Mouse (Mus musculus) limb, embryonic 12.5 days (tissue): ENCODE measurements around the gene Sfi1. TPM values are rescaled to one million over a fixed set of nuclear protein-coding genes. Genes with fewer than 3 reads are reported as not detected.
"Not testable (repeated sequence)": the region's sequence is repeated elsewhere in the genome, so short reads cannot be mapped to it uniquely, and the experiment has no call there.

Experiments used
- ATAC-seq: fragments of 200-750 bp; cut with Nextera tagmentation; 2 replicates; pipeline ENCODE4 v1.8.0; 2017; ENCODE audit warnings: low read depth, moderate TSS enrichment; ENCODE audit not compliant: insufficient number of reproducible peaks, insufficient read depth, low FRiP score, low TSS enrichment
- H3K27ac ChIP-seq: fragments of 300-500 bp; sonication (generic); 2 replicates; pipeline ENCODE4 v1.5.1; 2016; ENCODE audit warnings: mild to moderate bottlenecking, moderate library complexity
- H3K27me3 ChIP-seq: fragments of 300-500 bp; sonication (generic); 2 replicates; pipeline ENCODE4 v1.6.1; 2016; ENCODE audit warnings: mild to moderate bottlenecking, moderate library complexity
- H3K36me3 ChIP-seq: fragments of 300-500 bp; sonication (generic); 2 replicates; pipeline ENCODE4 v1.6.1; 2016; ENCODE audit warnings: mild to moderate bottlenecking, moderate library complexity
- H3K4me1 ChIP-seq: fragments of 300-500 bp; sonication (generic); replicated peaks from 2 replicates; pipeline ENCODE4 v1.6.1; 2016
- H3K4me2 ChIP-seq: fragments of 300-500 bp; sonication (generic); 2 replicates; pipeline ENCODE4 v1.6.1; 2016; ENCODE audit warnings: mild to moderate bottlenecking, moderate library complexity
- H3K4me3 ChIP-seq: fragments of 300-500 bp; sonication (generic); replicated peaks from 2 replicates; pipeline ENCODE4 v1.5.1; 2016; ENCODE audit warnings: mild to moderate bottlenecking
- H3K9ac ChIP-seq: fragments of 300-500 bp; sonication (generic); replicated peaks from 2 replicates; pipeline ENCODE4 v1.6.1; 2016; ENCODE audit warnings: mild to moderate bottlenecking, moderate library complexity
- H3K9me3 ChIP-seq: fragments of 300-500 bp; sonication (generic); 2 replicates; pipeline ENCODE4 v1.6.1; 2016; ENCODE audit warnings: mild to moderate bottlenecking, moderate library complexity
- WGBS: fragments of 180-500 bp; shearing (Covaris S2); methylation state at CpG from one replicate; pipeline ENCODE4 v1.1.7; 2016; 5-methylcytosine and 5-hydroxymethylcytosine counted together
- polyA plus RNA-seq: library from polyadenylated mRNA; unstranded; fragments of >200 nt; fragmentation: Nextera tagmentation; extraction: Ambion mirVana; gene quantifications from 2 replicates; pipeline ENCODE4 v1.2.1, GENCODE M21; 2016

The Sfi1 gene
- polyA plus RNA-seq, 1 experiment from 2014 or later: 18.9 TPM

DNA sequence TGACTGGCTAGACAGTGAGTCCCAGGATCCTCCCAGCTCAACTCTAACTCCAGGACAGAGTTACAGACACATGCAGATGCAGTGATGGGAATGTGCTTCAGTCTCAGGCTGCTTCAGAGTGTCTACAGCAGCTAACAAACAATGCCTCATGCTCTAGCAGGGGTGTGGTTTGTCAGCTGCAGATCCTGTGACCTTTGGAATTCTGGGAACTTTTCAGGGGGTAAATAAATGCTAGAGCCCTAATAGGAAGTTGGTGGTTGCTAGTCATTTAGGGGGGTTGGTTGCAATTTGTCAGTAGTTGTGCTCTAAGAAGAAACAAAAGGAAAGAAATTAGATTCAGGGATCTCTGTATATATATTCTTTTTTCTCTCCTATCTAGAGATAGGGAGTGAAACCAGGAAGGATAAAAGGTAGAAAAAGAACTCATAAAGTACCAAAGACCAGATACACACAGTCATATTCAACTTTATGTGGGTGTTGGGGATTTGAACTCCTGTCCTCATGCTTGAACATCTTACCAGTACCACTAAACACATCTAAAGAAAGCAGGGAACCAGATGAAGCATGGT lies 52.2 kb downstream of the Sfi1 start:
- not testable (repeated sequence) for H3K27ac ChIP-seq, H3K4me2 ChIP-seq, ATAC-seq

DNA sequence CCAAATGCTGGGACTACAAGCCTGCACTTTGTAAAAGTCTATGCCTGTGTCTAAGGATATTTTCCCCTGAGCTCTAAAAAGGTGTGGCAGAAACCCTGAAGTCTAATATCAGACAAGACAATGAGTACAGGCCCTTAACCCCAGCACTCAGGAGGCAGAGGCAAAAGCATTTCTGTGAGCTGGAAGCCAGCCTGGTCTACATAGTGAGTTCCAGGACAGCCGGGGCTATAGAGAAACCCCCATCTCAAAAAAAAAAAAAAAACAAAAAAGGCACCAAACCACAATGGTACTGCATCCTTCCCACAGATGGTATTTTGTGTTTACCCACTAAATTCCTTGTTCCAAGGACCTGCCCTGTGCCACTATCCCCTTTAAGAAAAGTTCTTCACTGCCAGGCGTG lies 54.9 kb downstream of the Sfi1 start:
- not testable (repeated sequence) for H3K9ac ChIP-seq, H3K4me1 ChIP-seq, ATAC-seq, H3K27me3 ChIP-seq, H3K36me3 ChIP-seq, H3K4me3 ChIP-seq, H3K27ac ChIP-seq, H3K4me2 ChIP-seq
- 89% methylated on average over 2 of the region's 2 CpGs for WGBS
- H3K9me3 ChIP-seq: peaks cover 26% of the 10 kb centered on the region

More for the DNA sequence above, 52.2 kb downstream of the Sfi1 start:
- not testable (repeated sequence) for H3K36me3 ChIP-seq, H3K27me3 ChIP-seq, H3K9ac ChIP-seq, H3K4me3 ChIP-seq, H3K4me1 ChIP-seq
- peaks cover 27% of the 10 kb centered on the region for H3K9me3 ChIP-seq

DNA sequence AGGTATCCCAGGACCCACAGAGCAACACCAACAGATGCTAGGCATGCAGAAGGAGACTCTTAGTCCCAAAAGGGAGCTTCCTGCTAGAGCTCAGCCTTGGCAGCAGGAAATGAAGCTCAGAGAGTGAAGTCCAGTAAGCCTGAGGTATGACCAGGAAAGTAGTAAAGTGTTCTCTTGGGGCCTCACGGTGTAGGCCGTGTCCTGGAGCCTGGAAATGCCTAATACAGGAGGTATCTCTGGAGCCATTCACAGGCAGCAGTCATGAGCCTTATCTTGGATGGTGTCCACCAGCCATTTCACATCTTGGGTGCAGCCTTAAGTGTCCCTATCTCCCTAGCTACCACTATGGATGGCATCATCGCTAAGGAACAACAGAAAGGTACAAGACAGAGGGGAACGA lies 56.0 kb downstream of the Sfi1 start:
- not testable (repeated sequence) for H3K4me2 ChIP-seq, H3K9ac ChIP-seq, H3K36me3 ChIP-seq, H3K27me3 ChIP-seq, H3K4me3 ChIP-seq, H3K4me1 ChIP-seq, H3K27ac ChIP-seq
- 89% methylated on average over 4 of the region's 4 CpGs for WGBS
- H3K9me3 ChIP-seq: peaks cover 27% of the 10 kb centered on the region
- peak; percentile 7; the same call in 1 of the 2 replicates for ATAC-seq

DNA sequence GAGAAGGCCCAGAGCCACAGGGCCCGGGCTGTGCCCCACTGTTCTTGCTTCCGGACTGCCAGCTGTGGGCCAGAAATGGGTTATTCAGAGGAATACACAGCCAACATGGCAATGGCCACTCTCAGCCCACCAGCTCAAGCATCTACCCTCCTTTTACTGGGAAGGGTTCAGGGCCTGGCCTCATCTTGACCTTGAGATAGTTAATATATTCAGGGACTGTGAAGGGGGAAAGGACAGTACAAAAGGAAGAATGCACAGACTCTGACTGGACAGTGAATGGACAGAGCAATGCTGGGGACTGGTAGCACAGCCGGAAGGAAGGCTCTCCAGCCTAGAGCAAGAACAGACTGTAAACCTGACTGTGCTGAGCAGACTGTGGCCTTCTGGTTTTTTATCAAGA lies 57.3 kb downstream of the Sfi1 start:
- H3K27me3 ChIP-seq, ATAC-seq, H3K4me2 ChIP-seq, H3K27ac ChIP-seq, H3K4me1 ChIP-seq, H3K36me3 ChIP-seq, H3K9ac ChIP-seq, H3K4me3 ChIP-seq: not testable (repeated sequence)
- H3K9me3 ChIP-seq: peaks cover 25% of the 10 kb centered on the region
- 94% methylated on average over 3 of the region's 3 CpGs for WGBS

DNA sequence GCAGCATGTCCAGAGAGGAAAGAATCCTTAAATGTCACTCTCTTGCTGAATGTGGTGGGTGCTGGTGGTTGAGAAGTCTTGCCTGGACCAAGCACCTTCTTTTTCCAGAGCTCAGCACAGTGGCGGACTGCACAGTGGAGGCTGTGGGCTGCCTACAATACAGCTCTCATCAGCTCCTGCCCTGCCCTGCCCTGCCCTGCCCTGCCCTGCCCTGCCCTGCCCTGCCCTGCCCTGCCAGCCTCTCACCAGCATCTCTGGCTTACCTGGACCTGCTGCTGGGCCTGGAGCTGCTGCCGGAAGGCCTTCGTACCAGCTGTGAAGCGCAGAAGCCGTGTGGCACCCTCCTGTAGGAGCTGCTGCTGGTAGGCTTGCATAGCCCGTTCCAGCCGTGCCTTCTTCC lies 57.9 kb downstream of the Sfi1 start:
- H3K4me1 ChIP-seq, H3K9ac ChIP-seq, H3K27ac ChIP-seq, H3K27me3 ChIP-seq, H3K4me3 ChIP-seq, H3K4me2 ChIP-seq, ATAC-seq: not testable (repeated sequence)
- peaks cover 11% of the 10 kb centered on the region; the same call in 1 of the 2 replicates for H3K36me3 ChIP-seq
- H3K9me3 ChIP-seq: peaks cover 25% of the 10 kb centered on the region
- WGBS: 95% methylated on average over 6 of the region's 7 CpGs

DNA sequence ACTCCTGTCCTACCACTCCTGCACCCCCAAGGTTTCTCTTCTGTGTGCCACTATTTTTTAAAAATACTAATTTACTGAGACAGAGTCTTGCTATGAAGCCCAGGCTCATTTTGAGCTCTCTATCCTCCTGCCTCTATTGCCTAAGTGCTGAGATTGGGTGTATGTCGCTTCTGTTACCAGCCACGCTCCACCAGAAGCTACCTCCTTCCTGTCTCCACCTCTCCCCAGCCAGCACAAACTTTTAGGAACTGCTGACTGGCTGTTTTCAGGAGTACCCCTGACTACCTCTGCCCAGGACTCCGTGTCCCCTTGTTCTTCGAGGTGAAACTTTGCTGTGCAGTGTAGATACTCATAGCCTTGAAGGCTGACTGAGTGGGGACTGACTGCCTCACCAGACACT lies 59.9 kb downstream of the Sfi1 start:
- not testable (repeated sequence) for H3K27ac ChIP-seq, H3K9ac ChIP-seq, H3K4me3 ChIP-seq, H3K4me1 ChIP-seq, H3K4me2 ChIP-seq, H3K27me3 ChIP-seq
- 88% methylated on average over 1 of the region's 4 CpGs for WGBS
- peaks cover 24% of the 10 kb centered on the region for H3K9me3 ChIP-seq
- peak; percentile 1; the same call in 1 of the 2 replicates for ATAC-seq
- peaks cover 21% of the 10 kb centered on the region for H3K36me3 ChIP-seq

DNA sequence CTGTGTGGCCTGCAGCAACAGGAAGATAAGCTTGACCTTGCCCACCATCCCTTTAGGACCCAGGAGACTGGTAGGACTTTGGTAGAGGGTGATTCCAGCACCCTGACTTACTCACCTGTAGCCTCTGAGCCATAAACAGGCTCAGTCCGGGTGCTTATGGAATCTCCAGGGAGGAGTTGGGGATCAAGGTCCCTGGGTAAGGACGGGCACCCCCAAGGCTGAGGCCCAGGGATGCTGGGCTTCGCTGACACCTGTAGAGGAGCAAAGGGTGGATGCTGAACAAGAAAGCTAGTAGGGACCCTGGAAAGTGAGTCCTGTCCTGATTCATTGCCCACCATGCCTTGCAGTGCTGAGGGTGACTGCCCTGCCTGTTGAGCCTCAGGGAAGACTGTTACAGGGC lies 60.3 kb downstream of the Sfi1 start:
- not testable (repeated sequence) for H3K27me3 ChIP-seq, H3K4me2 ChIP-seq, H3K27ac ChIP-seq, H3K9ac ChIP-seq, H3K4me3 ChIP-seq, H3K4me1 ChIP-seq
- H3K9me3 ChIP-seq: peaks cover 22% of the 10 kb centered on the region
- peak; percentile 7 for ATAC-seq
- 86% methylated on average over 3 of the region's 3 CpGs for WGBS
- peaks cover 21% of the 10 kb centered on the region for H3K36me3 ChIP-seq

DNA sequence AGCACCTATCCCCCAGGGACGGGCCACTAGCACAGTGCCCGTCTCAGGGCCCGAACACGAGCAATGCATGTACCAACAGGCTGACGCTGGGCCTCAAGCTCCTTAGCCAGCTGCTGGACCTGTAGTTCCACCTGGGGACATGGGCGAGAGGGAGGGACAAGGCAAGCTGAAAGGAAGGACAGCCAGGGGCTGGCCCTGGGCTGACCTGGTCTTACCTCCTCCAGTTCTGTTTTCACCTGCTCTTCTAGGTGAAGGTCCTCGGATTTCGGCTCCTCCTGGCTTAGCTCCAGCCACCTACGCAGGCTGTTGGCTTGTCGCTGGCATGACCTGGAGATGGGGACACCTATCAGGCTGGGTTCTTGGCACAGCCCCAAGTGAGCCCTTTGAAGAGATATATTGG lies 61.3 kb downstream of the Sfi1 start:
- Histone ChIP-seq H3K36me3 (peaks cover 21% of the 10 kb centered on the region), H3K9me3 (peaks cover 24% of the 10 kb centered on the region)
- not testable (repeated sequence) for H3K4me3 ChIP-seq, H3K27me3 ChIP-seq, H3K27ac ChIP-seq, H3K9ac ChIP-seq, H3K4me1 ChIP-seq, H3K4me2 ChIP-seq
- peak; percentile 34 for ATAC-seq
- 89% methylated on average over 10 of the region's 10 CpGs for WGBS

DNA sequence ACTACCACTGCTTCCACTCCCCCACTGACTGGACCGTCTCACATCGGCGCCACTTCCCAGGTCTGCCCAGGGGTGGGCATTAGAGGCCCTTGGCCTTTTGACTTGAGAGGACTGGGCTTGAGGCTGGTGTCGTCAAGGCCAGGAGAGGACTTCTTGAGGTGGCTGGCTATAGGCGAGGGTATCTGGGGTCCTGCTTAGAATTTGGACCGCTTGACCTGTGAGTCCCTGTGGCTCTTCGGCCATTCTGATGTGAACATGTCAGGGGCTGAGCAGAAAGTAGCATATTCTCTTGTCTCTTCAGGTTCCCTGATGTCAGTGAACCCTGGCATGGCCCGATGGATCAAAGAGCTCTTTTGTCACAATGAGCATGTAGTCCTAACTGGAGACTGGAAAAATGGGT lies 63.4 kb downstream of the Sfi1 start:
- not testable (repeated sequence) for H3K9ac ChIP-seq, H3K27ac ChIP-seq, ATAC-seq, H3K4me2 ChIP-seq, H3K4me1 ChIP-seq, H3K4me3 ChIP-seq, H3K27me3 ChIP-seq
- Histone ChIP-seq H3K36me3 (peaks cover 19% of the 10 kb centered on the region), H3K9me3 (peaks cover 25% of the 10 kb centered on the region)
- WGBS: 95% methylated on average over 8 of the region's 8 CpGs

DNA sequence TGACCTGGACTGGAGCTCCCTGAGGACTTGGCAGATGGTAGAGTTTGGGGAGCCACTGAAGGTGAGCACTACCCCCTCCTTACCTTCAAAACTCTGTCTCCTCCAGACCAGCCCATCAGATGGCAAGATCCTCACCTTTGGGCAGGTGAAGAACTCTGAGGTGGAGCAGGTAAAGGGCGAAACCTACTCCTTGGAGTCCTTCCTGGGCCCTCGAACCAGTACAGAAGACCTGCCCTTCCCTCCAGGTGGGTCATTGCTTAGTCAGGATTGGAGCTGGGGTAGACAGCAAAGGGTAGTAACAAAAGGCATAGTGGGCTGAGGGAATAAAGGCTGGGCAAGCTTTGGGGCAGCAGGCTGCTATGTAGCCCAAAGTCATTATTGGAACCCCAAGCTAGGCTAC lies 64.0 kb downstream of the Sfi1 start:
- ATAC-seq, H3K4me2 ChIP-seq, H3K4me3 ChIP-seq, H3K27ac ChIP-seq, H3K9ac ChIP-seq, H3K27me3 ChIP-seq, H3K4me1 ChIP-seq: not testable (repeated sequence)
- peaks cover 25% of the 10 kb centered on the region for H3K9me3 ChIP-seq
- peaks cover 19% of the 10 kb centered on the region for H3K36me3 ChIP-seq
- WGBS: 94% methylated on average over 2 of the region's 2 CpGs

DNA sequence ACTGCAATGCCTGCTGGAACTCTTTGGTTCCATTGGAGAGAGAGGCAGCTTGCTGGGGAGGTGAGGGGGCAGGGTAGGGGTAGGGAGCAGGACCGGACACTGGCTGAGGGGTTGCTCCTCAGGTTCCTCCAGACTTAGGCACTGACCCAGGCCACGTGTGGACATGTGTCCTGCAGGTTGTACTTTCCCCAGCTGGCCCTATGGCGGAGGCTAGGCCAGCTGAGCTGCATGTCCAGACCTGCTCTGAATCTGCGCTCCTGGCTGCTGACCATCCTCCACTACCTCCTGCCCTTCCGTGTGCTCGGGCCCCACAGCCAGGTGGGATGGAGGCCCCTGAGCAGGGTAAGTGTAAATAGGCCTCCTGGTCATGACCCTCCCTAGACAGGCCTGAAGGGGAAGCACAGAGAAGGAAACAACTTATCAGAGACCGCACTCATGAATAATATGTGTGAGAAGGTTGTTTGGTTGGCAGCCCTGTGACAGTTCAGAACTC lies 65.9 kb downstream of the Sfi1 start:
- not testable (repeated sequence) for H3K27me3 ChIP-seq, H3K9ac ChIP-seq, H3K4me2 ChIP-seq, H3K27ac ChIP-seq, H3K4me1 ChIP-seq, H3K4me3 ChIP-seq
- Histone ChIP-seq H3K9me3 (peaks cover 24% of the 10 kb centered on the region), H3K36me3 (peaks cover 19% of the 10 kb centered on the region)
- ATAC-seq: peak; percentile 34
- 95% methylated on average over 5 of the region's 7 CpGs for WGBS
